Mouse (Mus musculus) small intestine, adult 2 months (tissue): Measurements from ENCODE around the gene Tcf7l1.

Experiments used
- CTCF ChIP-seq: fragments of 200-500 bp; IDR thresholded peaks from 2 replicates; pipeline ENCODE4 v1.5.1; 2012; ENCODE audit warnings: low read depth, mild to moderate bottlenecking, control low read depth, inconsistent platforms, low read length, moderate library complexity, mixed read lengths; ENCODE audit not compliant: insufficient replicate concordance, insufficient read length; ENCODE audit errors: extremely low read depth
- POLR2A ChIP-seq: fragments of 200-500 bp; IDR thresholded peaks from 2 replicates; pipeline ENCODE4 v1.6.1; 2012; ENCODE audit warnings: low read depth, mild to moderate bottlenecking, control low read depth, inconsistent platforms, low read length, moderate library complexity

DNA sequence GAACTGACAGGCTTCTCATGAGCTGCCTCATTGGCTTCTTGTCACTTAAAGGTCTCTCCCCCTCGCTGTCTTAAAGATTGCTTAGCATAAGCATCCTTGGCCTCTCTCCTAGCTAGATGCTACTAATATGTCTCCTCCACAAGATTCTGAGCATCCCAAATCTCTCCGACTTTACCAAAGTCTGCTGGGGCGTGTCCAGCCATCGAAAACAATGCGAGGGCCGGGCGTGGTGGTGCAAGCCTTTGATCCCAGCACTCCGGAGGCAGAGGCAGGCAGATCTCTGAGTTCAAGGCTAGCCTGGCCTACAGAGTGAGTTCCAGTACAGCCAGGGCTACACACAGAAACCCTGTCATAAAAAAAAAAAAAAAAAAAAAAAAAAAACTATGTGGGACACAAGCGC, 21.0 kb downstream of the Tcf7l1 start:
- TF ChIP-seq CTCF (no peak), POLR2A (no peak)
